Mouse (Mus musculus) bone marrow macrophage, adult 2 months (primary cell): ENCODE data around the gene Tll2. TPM values are rescaled to one million over a fixed set of nuclear protein-coding genes. Genes with fewer than 3 reads are reported as not detected.

ENCODE experiments used
- H3K27ac ChIP-seq: 2 replicates; pipeline ENCODE4 v1.5.1; 2012; ENCODE audit warnings: low read depth, low read length; ENCODE audit not compliant: insufficient read depth
- H3K4me1 ChIP-seq: 2 replicates; pipeline ENCODE4 v1.6.1; 2012; ENCODE audit warnings: low read length; ENCODE audit not compliant: control insufficient read depth, insufficient read depth
- H3K4me3 ChIP-seq: 2 replicates; pipeline ENCODE4 v1.5.1; 2012; ENCODE audit warnings: mild to moderate bottlenecking, low read length, moderate library complexity; ENCODE audit not compliant: insufficient read depth
- CTCF ChIP-seq: IDR thresholded peaks from 2 replicates; pipeline ENCODE4 v1.5.1; 2012; ENCODE audit warnings: low read depth, mild to moderate bottlenecking, low read length, moderate library complexity
- POLR2A ChIP-seq: IDR thresholded peaks from 2 replicates; pipeline ENCODE4 v1.6.1; 2012; ENCODE audit warnings: mild to moderate bottlenecking, low read depth, low read length, borderline replicate concordance
- polyA plus RNA-seq: library from polyadenylated mRNA; stranded (reverse); fragments of >200 nt; gene quantifications from 2 replicates; pipeline ENCODE4 v1.2.4, GENCODE M21; 2012; ENCODE audit not compliant: missing spikeins, insufficient read depth, insufficient read length

Gene Tll2
- polyA plus RNA-seq, 1 experiment, result not detected

DNA sequence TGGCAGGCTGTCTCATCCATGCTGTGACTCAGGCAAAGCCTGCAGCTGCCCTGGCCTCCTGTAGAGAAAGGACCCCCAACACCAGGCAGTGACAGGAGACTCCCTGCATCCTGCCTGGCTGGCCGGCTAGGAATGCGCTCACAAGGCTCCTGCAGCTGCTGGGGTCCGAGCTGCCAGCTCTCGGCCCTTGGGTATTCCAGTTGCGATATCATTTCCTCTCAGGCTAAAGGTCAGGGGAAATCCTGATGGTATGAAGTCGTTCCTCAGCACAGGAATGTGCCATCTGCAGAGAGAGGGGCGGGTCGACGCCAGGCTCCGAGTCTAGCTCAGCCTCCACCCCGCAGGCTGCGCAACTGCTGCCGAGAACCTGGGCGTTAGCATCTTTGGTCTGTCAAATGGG lies 46.2 kb downstream of the Tll2 start:
- no peaks in the 10 kb centered on the region for H3K4me1 ChIP-seq
- TF ChIP-seq POLR2A (no peak), CTCF (no peak)
- no peak overlapping the region for H3K27ac ChIP-seq

GRCm38 (mm10) chr19:41154681-41155080 lies 52.0 kb downstream of the Tll2 start:
- TF ChIP-seq CTCF, result no peak
- no peak for TF ChIP-seq POLR2A

More for the DNA sequence above, 46.2 kb downstream of the Tll2 start:
- no peak overlapping the region for H3K4me3 ChIP-seq

GRCm38 (mm10) chr19:41152462-41152861 lies 54.2 kb downstream of the Tll2 start:
- H3K4me3 ChIP-seq, result no peak overlapping the region
- no peak overlapping the region for H3K27ac ChIP-seq
- H3K4me1 ChIP-seq, result no peaks in the 10 kb centered on the region
- no peak for TF ChIP-seq POLR2A
- TF ChIP-seq CTCF, result no peak

More at GRCm38 (mm10) chr19:41154681-41155080, 52.0 kb downstream of the Tll2 start:
- Histone ChIP-seq H3K4me3 (no peak overlapping the region), H3K4me1 (no peaks in the 10 kb centered on the region), H3K27ac (no peak overlapping the region)

- Histone ChIP-seq H3K4me3 (no peak overlapping the region), H3K27ac (no peak overlapping the region), H3K4me1 (no peaks in the 10 kb centered on the region)
- TF ChIP-seq POLR2A (no peak), CTCF (no peak)
Measured at GRCm38 (mm10) chr19:41152016-41152370, 54.6 kb downstream of the Tll2 start.

DNA sequence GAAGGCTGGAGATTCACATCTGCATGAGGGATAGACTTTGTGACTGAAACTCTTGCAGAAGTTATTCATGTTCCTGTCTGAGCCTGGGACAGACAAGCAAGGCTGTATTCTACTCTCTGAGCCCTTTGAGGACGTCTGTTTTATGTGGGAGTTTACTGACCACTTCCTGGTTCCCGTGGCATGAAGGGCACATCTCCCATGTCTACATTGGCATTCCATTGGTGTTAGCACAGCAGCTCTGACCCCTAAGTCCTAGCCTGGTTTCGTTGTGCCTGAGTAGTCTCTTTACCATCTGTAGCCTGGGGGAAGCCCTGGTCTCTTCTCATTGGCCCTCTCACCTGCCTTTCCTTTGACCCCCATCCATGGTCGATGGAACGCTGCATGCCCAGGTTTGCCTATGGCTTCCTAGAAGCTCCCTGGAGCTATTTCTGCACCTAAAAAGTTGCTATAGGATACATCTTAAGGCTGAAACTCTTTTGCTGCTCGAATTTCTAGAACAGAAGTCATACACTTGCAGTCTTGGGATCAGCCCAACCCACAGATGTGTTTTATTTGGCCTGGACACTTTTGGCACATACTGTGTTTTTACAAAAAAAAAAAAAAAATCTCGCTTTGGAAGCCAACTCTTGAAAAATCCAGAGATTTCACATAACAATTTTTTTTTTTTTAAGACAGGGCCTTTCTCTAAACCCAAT lies 55.2 kb downstream of the Tll2 start:
- TF ChIP-seq CTCF, result no peak
- no peak for TF ChIP-seq POLR2A
- no peak overlapping the region for H3K27ac ChIP-seq
- no peak overlapping the region for H3K4me3 ChIP-seq
- no peaks in the 10 kb centered on the region for H3K4me1 ChIP-seq

- Histone ChIP-seq H3K4me1 (no peaks in the 10 kb centered on the region), H3K27ac (no peak overlapping the region), H3K4me3 (no peak overlapping the region)
- TF ChIP-seq CTCF (no peak), POLR2A (no peak)
Measured at GRCm38 (mm10) chr19:41140961-41141360, 65.7 kb downstream of the Tll2 start.

- Histone ChIP-seq H3K4me1 (no peaks in the 10 kb centered on the region), H3K4me3 (no peak overlapping the region), H3K27ac (no peak overlapping the region)
- no peak for TF ChIP-seq CTCF
- TF ChIP-seq POLR2A, result no peak
Measured at GRCm38 (mm10) chr19:41139629-41140028, 67.0 kb downstream of the Tll2 start.

DNA sequence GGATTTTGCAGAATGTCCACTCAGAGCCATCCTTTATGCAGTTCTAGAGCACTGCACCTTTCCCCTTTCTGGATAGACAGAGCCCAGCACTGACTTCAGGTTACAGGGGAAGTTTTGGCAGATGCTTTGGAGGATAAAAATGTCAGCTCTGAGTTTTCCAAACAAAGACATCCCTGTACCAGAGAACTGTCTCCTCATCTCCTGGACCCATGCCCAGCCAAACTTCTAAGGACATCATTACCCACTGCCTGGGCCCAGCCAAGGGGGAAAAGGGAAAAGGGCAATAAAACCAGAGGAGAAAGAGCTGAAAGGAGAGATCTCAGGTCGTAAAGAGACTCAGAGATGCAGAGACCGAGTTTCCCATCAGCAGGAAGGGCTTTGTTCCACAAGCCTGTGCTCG lies 83.6 kb downstream of the Tll2 start:
- TF ChIP-seq POLR2A, result no peak
- TF ChIP-seq CTCF, result no peak

GRCm38 (mm10) chr19:41119924-41120323 lies 86.7 kb downstream of the Tll2 start:
- TF ChIP-seq POLR2A (no peak), CTCF (no peak)
- no peaks in the 10 kb centered on the region for H3K4me1 ChIP-seq

More for the DNA sequence above, 83.6 kb downstream of the Tll2 start:
- Histone ChIP-seq H3K27ac (no peak overlapping the region), H3K4me1 (no peaks in the 10 kb centered on the region), H3K4me3 (no peak overlapping the region)

DNA sequence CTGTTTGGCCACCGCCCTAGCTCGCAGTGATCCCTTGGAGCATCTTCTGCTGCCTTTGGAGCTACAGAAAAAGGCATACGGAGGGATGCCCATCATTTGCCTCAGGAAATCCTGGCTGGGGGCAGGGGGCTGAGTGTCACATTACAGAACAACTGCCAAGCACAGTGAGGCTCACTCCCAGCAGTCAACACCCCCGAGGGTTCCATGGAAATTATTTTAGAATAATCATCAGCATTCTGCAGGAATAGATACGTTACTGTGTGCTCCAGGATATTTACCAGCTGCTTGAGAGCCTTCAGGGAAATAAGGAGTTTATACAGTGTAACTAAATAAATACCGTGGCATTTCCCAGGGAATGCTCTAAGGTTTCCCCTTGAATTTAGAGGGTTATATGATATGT lies 88.3 kb downstream of the Tll2 start:
- Histone ChIP-seq H3K4me3 (no peak overlapping the region), H3K4me1 (no peaks in the 10 kb centered on the region), H3K27ac (no peak overlapping the region)
- TF ChIP-seq CTCF, result no peak
- no peak for TF ChIP-seq POLR2A

More at GRCm38 (mm10) chr19:41119924-41120323, 86.7 kb downstream of the Tll2 start:
- no peak overlapping the region for H3K4me3 ChIP-seq
- no peak overlapping the region for H3K27ac ChIP-seq
